Mouse (Mus musculus) layer of hippocampus, postnatal 14 days (tissue): ENCODE data around the gene Ptpn22. TPM values are rescaled to one million over a fixed set of nuclear protein-coding genes. Genes with fewer than 3 reads are reported as not detected.
A peak's percentile ranks its signal among the peaks of the same experiment; 100 is the strongest.

Source experiments
- DNase-seq, 2 experiments: peaks; one replicate each; pipeline ENCODE4 v3.0.0; 2021 to 2022; ENCODE audit warnings: low spot score in 2 of 2, mixed read lengths in 1 of 2
- total RNA-seq, 2 experiments: library from RNA; stranded (reverse); gene quantifications; 2 replicates each; pipeline ENCODE4 v1.2.3; 2021

Gene Ptpn22
- total RNA-seq, 2 experiments from 2014 or later, result 1.2 to 1.5 TPM

DNA sequence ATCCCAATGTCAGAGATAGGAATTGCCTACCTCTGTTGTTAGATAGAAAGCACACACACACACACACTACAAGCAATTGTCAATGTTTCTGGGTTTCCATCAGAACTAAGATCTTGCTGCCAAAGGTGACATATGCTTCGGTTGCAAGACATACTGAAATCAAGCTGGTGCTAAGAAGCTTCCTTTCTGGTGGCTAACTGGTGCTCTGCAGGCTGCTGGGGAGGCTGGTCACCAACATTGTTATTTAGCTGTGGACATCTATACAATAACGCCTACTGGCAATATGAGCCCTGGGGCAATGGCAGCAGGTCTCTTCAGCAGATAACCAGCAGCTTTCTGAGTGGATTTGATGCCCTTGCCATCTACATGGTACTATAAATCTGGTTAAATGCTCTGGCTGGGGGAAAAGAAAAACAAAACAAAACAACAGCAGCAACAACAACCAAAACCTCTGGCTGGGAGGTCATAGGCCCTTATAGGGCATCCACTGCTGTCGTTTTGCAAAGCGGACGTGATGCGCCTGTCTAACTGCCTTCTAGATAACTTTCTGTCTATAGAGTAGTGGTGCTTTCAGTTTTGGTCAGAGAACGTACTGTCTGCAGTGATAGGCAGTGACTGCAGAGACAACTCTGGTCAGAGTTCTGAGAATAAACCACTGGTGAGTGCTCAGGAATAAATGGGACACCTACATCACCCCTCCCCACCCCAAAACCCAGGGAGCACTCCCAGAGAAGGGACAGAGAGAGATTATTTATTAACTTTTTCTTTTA, 2.4 kb upstream of the Ptpn22 start:
- DNase-seq, result no peak

DNA sequence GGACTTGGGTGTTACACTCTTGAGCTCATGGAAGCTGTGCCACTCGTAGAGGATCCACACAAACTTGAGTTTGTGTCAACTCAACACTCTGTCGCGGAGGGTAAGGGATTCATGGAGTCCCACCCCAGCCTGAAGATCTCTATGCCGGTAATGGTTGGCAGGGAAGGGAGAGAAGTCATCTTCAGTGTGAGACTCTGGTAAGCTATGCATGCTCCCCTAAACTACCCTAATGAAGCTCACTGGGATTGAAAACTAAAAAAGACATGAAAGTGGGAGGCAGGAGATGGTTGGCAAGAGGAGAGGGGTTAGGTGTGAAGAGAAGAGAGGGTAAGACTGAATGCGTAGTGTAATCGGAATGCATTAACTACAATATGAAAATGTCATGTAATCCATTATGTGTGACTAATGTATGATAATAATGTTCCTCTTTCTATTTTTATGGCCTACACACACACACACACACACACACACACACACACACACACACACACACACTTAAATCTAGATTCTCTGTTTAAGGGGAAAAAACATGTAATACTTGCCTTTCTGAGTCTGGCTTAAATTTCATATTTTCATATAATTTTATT, 1.5 kb upstream of the Ptpn22 start:
- no peak for DNase-seq

DNA sequence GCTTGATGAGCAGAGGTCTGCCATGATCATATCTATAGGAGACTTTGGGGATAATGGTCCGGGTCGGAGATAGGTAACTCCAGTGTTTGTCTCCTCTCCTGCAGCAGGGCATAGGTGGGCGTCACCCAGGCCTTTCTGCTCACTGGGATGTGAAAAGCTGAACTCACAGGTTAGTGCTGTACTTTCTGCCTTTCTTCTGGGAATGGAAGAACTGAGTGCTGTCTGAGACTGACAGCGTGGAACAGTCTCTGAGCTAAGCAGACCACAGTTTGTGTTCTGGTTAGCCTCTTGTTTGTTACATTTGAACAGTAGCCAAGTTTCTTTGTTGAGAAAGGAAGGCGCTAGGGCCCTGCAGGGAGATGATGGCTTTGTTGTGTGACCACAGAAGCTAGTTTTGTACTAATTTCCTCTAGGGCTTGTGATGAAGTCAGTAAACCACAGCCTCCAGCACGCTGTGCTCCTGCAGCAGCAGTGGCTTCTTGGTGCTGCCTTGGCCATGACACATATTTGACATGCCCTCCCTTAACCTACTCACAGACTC, 326 bp downstream of the Ptpn22 start:
- DNase-seq, result no peak

DNA sequence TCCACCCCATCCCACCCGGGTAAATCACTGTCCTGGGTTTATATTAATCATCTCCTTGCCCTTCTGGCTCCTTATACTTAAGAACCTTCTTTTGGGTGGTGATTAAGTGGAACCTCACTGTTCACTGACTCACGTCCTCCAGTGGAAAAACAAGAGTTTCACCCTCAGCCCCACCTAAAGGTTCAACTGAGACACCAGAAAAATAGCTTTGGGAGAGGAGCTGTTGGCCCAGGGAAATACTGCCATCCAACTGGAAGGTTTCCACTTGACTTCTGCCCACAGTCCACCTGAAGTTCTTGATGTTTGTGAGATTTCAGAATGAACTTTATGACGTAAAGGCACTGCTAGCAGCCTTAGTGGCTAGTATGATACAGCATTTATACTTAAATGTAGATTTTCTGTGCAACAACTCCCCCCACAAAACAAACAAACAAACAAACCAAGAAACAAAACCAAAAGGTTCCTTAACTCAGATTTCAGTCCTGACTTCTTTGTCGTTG, 3.2 kb downstream of the Ptpn22 start:
- DNase-seq, result no peak

DNA sequence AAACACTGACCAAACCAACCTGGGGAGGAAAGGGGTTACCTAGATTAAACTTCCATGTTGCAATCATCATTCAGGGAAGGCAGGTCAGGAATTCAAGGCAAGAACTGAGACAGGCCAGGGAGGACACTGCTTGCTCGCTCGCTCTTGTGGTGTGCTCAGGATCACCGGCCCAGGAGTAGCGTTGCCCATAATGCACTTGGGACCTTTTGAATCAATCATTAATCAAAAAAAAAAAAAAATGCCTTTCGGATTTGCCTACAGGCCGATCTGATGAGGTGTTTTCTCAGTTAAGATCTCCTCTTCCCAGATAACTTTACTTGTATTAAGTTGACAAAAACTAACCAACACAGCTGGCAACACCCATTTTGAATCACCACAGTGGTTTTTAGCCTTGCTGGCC, 4.6 kb downstream of the Ptpn22 start:
- no peak for DNase-seq

DNA sequence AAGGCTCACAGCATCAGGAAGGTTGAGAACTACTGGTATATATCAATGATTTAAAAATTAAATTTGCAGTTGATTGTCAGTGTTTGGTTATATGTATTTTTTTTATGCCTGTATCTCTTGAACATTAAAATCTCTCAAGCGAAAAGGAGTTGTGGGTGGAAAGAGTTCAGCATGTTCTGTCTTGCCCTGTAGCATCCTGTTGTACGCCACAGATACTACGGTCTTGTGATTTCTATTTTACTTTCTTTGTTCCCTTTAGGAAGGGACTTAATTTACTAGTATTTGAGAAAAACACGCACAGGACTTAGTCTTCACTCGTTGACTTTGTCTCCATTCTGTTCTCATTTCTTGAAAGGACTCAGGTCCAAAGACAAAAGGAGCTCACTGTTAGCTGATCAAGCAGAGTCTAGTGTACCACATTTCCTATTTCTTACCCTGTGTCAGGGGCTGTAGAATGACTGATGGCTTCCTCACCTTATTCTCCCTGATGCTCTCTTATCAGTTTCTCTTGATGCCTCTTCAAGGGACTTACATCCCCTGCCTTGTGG, 7.9 kb downstream of the Ptpn22 start:
- DNase-seq, result no peak

DNA sequence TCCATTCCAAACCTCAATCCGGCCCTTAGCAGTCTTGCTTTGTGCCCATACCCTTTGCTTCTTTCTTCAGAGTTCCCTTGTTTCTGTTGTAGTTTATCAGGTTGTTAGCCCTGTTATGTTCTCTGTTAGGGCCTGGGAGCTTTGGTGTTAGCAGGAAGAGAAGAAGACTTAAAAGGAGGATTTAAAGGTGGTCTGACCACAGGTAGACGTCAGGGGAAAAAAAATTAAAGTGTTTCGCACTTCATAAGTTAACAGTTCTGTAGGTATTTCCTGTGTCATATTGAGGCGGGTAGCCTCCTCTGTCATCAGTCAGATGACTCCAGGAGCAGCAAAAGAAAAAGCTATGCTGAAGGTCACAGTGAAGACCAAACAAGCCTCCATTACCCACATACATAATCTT, 8.4 kb downstream of the Ptpn22 start:
- DNase-seq, result no peak

DNA sequence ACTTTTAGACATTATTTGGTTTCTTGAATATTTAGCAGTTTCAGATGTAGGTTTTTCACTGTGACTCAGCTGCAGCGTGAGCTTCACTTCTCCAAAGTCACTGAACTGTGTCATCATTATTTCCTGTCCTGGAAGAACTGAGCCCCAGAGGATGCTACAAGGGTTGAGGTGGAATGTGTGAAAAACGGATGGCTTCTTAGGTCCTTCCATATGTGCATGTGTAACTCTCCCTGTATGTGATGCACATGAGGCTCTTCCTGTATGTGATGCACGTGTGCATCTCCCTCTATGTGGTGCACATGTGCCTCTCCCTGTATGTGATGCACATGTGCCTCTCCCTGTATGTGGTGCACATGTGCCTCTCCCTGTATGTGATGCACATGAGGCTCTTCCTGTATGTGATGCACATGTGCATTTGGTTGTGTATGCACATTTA, 13.1 kb downstream of the Ptpn22 start:
- no peak for DNase-seq

DNA sequence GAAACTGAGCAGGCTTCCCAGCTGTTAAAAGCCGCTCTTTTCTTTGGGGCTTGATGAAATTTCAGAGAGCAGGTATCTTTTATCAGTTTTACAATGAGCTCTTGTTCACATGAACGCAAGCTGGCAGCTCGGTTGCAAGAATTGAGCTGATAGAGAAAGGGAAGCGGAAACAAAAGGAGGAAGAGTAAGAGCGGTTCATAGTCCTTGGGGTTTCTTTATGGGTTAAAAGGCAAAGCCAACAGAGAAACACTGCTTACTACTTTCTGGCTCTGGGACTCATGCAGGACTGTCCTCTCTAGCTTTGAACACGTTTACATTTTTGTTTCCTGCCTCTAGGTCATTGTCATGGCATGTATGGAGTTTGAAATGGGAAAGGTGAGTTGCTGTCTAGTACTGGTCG, 14.7 kb downstream of the Ptpn22 start:
- DNase-seq, result no peak

DNA sequence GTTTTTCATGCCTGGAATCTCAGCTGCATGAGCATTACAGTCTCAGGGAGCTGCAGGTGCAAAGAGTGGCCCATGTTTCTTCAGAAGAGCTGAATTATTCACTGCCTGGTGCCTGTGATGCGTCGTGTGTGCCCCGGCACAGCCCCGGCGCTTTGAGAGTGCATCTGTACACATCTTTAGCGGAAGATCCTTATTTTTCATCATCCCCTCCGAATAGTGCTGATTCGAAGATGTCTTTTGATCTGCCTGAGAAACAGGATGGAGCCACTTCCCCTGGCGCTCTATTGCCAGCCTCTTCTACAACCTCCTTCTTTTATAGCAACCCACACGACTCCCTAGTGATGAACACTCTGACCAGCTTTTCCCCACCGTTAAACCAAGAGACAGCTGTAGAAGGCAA, 26.4 kb downstream of the Ptpn22 start:
- DNase-seq, result no peak

DNA sequence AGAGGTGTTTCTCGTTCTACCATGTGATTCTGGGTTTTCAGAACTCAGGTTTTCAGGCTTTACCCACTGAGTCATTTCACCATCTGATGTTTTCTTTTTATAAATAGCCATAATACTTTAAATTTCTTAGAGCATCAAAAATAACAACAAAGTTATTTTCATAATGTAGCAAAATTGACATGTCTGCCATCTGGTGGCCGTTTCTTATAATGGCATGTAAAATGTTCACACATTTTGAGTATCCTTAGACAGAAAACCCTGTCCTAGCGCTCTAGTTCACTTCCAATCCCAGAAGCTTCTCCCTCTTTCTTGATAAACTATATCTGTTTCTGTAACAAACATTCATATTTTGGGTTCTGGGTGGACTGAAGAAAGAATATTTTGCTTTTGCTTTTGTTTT, 28.0 kb downstream of the Ptpn22 start:
- DNase-seq, result peak; percentile 12 to 68

DNA sequence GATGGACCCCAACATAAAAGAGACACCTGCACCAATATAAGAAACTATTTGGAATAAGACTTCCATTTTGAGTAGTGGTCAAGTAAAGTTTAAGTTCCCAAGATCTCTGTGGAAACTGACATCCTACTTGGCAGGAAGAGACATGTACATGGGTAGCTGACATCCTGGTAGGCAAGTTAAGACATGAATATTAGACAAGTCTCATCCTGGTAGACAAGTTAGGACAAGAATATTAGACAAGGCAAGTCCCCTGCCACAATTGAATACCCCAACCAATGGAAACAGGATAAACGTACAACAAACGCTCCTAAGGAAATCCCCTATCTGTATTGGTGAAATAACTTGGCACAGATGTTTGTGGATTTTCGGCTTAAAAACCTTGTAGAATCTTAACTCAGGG, 33.8 kb downstream of the Ptpn22 start:
- DNase-seq, result no peak

DNA sequence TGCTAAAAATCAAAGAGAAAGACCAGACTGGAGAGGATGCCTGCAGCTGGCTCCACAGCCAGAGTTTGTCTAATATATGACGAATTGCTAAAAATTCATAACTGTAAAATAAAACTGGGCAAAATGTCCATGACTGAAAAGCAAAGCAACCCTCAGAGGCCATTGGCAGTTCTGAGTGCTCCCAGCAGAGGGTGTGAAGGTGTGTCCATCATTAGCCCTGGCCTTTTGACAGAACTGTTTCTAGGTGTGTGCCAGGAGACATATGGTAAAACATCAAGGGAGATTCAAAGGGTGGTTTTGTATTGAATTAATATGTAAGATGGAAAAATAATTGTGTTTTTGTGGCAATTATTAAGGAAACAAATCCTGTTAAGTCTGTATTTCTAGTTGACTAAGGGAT, 45.1 kb downstream of the Ptpn22 start:
- no peak for DNase-seq

DNA sequence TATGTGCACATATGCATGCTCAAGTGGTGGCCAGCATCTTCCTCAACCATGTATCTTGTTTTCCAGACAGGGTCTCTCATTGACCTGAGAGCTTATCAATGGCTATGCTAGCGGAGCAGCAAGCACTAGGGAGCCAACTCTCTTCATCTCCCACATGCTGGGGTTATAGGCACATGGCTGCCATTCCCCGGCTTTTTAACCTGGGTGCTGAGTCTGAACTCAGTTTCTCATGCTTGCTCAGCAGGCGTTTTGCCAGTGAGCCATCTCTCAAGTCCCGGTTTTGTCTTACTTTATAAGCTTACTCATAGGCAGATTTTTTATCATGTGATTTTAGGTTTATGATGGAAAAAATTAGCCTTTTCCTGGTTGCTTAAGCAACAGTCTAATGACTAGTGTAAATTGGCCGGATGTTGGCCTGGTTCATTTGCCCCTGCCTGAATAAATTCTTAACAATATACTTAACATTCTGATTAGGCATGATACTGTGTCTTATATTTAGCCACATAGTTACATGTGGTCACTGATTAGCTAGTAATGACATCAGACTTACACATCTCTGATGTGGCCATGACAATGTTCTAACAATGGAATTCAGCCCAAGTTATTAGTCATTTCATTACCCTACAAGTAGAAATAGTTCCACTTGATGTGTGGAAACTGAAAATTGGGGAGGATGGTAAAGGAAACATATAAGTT, 47.9 kb downstream of the Ptpn22 start:
- no peak for DNase-seq

DNA sequence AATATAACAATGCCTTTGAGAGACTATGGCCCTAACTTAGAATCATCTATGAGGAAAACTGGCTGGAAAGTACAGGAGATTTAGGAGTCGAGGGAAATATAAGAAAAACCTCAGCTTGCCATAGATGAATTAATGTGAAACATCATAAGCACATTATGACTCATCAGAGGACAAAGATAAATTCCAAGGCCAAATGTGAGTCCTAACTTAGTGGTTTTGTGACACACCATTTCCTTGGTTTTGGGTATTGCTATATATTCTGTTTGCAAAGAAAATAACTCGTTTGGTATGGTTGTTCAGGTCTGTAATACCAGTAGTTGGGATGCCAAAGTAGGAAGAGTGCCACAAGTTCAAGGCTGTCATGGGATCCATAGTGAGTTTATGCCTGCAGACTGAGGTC, 49.2 kb downstream of the Ptpn22 start:
- DNase-seq, result no peak

DNA sequence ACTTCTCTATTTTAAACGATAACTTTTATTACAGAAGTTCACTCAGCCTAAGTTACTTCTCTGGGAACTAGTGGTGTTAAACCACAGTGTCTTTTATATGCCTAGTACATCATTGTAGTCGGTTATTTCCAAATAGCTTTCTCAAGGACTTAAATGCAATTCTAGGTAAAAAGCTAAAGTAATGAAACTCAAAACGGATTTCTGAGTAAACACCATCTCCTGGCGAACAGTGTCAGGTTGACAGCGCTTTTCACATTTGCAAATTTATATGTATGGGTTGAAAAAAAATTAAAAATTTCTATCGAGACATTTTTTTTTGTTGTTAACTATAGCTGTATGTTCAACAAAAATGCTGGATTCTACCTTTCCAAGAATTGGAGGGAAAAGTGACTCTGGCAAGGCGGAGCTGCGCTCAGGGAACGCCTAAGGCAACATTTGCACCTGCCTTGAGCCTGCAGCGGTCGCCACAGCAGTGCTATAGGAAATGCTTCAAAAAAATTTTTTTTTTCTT, 53.9 kb downstream of the Ptpn22 start:
- no peak for DNase-seq

DNA sequence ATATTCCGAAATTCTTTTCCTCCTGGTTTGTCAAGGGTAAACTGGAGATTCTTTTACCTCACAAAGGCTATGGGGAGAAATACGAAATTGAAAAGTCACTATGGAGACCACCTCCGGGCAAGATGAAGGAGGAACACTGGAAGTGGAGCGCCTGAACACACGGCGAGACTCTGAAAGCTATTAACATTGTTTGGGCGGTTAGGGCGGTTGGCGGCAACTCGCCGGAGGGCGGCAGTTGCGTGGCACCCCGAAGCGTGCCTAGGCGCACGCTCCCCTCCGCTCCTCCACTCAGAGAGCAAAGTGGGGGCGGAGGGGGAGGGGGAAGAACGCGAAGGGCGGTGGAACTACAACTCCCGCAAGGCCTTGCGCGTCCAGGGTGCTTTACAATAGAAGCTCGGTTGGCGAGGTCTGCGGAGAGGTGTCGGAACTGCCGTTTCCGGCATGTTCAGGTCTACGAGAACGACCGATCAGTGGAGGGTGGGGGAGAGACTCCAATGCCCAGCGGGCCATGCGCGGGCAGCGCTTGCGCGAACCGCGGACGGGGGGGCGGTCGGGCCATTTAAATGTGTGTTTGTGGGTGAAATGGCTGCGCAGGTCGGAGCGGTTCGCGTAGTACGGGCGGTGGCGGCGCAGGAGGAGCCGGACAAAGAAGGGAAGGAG, 54.5 kb downstream of the Ptpn22 start, which contains the start of gene Rsbn1:
Rsbn1 (plus strand) TSS at position 111 of the 660 bp plus-strand sequence.
- peak; percentile 96 to 99 for DNase-seq

DNA sequence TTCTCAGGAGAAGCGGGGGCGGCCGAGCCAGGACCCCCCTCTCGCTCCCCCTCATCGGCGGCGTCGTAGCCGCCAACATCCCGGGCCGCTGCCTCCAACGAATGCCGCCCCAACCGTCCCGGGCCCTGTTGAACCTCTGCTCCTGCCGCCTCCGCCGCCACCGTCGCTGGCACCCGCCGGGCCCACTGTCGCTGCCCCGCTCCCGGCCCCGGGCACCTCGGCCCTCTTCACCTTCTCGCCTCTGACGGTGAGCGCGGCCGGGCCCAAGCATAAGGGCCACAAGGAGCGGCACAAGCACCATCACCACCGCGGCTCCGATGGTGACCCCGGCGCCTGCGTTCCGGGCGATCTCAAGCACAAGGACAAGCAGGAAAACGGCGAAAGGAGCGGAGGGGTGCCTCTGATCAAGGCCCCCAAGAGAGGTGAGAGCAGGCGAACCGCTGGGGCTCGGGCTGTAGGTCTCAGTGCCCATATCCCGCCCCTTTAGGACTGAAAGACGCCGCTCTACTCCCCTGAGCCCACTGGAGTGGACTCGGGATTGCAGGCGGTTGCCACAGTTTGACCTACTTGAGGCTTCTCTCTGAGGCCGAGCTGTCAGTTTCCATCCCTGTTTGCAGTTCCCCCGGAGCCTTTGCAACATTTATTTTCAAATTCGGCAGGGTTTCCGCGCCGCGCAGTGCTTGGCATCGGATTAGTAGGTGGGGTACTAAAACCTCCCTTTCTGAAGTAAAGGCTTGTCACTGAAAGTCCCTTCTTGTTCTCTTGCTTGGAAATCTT, 55.3 kb downstream of the Ptpn22 start:
- peak in 1 of 2 experiments; percentile 27 for DNase-seq

DNA sequence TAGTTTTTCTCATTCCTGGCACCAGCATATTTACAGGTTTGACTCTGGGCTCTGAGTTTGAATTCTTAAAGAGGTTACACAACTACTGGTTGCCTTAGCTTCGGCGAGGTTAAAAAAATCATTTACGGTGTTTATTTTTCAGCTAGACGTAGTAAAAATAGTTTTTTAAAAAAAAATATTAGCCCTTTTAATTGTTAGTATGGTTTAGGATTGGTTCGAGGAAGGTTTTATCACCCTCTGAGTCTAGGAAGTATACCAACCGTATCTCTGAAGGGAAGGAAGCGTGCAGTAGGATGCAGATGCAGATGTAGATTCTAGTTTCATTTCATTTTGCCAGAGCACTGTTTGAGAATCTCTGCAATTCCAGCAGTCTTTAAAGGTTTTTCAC, 55.9 kb downstream of the Ptpn22 start:
- DNase-seq, result no peak

DNA sequence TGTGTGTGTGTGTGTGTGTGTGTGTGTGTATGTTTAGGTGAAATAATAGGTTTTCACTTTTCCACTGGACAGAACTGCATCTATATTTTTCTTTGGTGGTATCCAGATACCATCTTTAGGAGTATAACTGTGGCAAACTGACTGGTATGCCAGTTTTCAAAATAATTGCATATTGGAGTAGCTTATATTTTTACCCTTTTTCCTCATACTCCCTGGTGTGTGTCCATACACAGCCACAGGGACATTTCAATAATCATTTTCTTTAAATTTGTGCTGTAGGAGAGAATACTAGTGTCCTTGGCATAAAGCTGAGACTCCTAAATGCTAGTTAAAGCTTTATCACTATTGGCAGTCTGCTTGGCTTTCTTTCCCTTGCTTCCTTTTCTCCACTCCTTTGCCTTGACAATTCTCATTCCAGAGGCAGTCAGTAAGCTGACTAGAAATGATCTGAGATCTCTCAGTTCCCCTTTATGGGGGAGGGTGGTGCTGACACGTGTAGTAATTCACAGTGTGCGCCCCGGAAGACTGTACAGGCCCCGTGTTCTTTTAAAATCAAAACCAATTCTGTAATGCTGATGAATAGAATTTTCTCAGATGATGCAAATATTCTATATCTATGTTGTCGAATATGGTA, 56.7 kb downstream of the Ptpn22 start:
- DNase-seq, result no peak
